Mouse (Mus musculus) lung, postnatal 36 days (tissue): ENCODE data around the gene Aff4.

Experiments used
- DNase-seq: peaks from one replicate; pipeline ENCODE4 v3.0.0; 2022; ENCODE audit warnings: mixed read lengths

The Aff4 gene

DNA sequence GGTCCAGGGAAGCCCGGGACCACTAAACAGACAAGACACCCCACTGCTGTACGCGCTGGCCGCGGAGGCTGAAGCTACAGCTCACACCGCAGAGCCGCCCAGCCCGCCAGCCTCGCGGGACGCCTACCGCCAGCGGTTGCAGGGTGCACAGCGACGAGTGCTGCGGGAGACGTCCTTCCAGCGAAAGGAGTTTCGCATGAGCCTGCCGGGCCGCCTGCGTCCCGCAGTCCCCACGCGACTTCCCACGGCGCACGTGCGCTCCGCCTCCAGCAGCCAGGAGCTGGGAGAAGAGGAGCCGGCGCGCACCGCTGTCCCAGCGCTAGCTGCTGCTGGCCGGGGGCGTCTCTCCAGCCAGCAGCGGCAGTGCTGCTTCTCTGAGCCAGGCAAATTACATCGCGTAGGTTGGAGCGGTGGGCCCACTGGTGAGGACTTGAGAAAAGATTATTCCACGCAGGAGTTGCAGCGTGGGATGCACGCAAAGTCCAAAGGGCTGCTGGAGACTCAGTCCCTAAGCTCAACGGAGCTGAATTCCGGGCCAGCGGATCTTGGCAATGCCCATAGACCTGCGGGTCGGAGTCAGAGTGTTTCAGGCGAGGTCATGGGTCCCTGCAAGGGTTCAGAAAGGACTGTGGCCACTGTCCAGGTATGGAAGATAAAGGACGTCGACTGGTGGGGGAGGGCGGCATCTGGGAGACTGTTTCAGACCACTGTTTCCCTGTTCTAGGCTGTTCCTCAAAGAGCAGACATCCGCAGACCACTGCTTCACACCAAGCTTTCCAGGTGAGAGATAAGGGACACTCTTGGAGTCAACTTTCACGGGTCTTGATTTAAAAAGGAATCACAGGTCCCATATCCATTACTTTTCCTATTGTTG is 113.2 kb downstream of the Aff4 start:
- DNase-seq = no peak

- DNase-seq = peak; percentile 78
Measured at GRCm38 (mm10) chr11:53466231-53466971, 115.8 kb downstream of the Aff4 start.

GRCm38 (mm10) chr11:53469294-53469967 is 118.8 kb downstream of the Aff4 start:
- no peak for DNase-seq

GRCm38 (mm10) chr11:53469968-53470695 is 119.5 kb downstream of the Aff4 start, which contains the start of gene Gm9837:
TSS of gene Gm9837 (minus strand) at chr11:53470479.
- DNase-seq = peak; percentile 94
